Mouse (Mus musculus): Measurements from ENCODE around the gene Tcp11l1. TPM values are rescaled to one million over a fixed set of nuclear protein-coding genes. Genes with fewer than 3 reads are reported as not detected.

Gene Tcp11l1
- total RNA-seq, 4 experiments from 2014 or later, result 8.4 to 10.7 (median 9.7) TPM

- DNase-seq (ENCODE audit: low spot score), result no peak
Observed at GRCm38 (mm10) chr2:104712486-104712809, 479 bp upstream of the Tcp11l1 start.

DNA sequence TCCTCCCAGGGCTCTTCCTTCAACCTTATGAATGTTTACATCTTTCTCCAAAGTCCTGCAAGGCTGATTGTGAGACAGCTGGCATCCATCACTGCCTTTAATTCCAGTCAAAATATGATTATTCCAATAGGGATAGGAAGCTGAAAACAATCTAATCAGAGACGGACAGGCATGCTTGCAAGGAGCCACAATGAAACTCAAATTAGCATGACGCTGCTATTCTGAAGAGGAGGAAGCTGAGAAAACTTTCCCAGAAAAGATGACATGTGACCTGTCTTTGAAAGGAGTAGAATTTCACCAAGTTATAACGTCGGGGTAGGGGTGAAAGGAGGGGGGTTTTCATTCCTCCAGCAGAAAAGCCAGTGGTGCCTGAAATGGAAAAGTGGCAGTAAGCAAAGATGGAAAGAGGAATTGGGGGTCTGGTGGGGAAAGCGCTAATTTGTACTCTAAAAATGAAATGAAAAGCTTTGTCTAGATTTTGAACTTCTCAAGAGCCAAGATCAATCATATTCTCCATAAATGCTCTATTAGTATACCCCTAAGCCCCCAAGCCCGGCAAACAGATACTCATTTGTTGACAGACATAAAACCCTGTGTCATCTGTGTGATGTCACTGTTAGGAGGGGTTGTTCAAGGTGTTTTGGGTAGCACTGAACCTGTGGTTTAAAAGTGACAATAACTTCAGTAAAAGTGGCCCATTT, 1.1 kb downstream of the Tcp11l1 start:
- DNase-seq (ENCODE audit: low spot score), result no peak

DNA sequence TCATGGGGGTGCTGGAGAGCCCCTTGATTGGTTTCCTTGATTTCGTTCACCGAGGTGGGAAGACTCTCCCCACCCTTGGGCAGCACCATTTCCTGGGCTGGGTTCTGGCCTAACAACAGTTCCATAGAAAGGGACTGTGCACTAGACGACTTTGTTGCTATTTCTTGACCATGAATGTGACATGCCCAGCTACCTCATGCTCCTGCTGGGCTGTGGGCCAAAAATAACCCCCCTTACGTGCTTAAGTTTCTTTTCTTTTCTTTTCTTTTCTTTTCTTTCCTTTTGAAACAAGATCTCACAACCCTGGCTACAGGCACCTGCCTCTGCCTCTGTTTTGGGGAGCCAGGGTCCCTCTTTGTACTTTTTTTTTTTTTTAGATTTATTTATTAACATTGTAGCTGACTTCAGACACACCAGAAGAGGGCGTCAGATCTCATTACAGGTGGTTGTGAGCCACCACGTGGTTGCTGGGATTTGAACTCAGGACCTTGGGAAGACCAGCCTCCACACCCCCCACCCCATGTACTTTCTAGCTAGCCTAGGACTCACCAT, 2.1 kb downstream of the Tcp11l1 start:
- DNase-seq (ENCODE audit: low spot score), result no peak

- DNase-seq (ENCODE audit: low spot score), result no peak
Observed at GRCm38 (mm10) chr2:104704355-104704754, 7.6 kb downstream of the Tcp11l1 start.

DNA sequence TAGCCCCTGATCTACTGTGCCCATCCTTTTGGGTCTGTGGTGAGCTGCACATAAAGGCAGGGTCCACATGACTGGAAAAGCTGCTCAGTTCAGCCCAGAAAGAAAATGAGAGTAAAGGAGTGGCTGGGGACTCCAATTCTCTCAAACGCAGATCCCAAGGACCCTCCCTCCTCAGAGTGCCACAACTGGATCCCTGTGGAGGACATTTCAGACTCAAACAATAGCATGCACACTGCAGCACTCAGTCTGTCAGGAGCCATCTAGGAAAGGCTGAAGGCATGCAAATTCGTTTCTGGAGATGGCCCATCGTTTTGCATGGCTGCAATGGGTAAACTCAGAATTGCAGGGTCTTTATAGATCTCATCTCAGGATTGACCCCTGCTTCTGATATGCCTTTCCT, 8.8 kb downstream of the Tcp11l1 start:
- DNase-seq (ENCODE audit: low spot score), result no peak

DNA sequence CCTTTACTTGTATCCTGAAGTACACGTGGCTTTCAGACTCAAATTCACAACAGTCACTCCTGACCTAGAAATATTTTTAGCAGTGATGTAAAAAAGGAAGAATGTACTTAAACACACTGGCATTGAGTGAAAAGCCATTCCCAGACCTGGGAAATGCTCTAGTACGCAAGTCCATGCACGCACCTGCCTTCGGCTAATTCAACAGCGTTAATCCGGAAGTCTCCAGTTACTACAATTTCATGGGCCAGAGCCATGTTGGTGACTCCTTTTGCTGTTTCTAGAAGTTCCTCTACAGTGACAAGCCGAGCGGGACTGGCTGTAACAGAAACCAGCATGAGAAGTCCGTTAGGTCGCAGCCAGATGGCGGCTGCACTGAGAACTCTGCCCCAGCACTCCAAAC, 12.3 kb downstream of the Tcp11l1 start:
- no peak for DNase-seq (ENCODE audit: low spot score)

- DNase-seq (ENCODE audit: low spot score), result no peak
Observed at GRCm38 (mm10) chr2:104692551-104692950, 19.4 kb downstream of the Tcp11l1 start.

DNA sequence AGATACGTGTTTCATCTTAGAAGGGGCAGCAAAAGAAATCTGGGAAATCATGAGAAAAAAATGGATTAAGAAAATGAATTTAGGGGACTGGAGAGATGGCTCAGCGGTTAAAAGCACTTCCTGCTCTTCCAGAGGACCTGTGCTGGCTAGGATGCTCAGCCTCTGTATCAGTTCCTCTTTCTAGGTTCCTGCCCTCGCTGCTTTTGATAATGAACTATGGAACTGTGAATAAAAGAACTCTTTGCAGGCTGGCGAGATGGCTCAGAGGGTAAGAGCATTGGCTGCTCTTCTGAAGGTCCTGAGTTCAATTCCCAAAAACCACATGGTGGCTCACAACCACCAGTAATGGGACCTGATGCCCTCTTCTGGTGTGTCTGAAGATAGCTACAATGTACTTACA, 21.2 kb downstream of the Tcp11l1 start:
- no peak for DNase-seq (ENCODE audit: low spot score)

DNA sequence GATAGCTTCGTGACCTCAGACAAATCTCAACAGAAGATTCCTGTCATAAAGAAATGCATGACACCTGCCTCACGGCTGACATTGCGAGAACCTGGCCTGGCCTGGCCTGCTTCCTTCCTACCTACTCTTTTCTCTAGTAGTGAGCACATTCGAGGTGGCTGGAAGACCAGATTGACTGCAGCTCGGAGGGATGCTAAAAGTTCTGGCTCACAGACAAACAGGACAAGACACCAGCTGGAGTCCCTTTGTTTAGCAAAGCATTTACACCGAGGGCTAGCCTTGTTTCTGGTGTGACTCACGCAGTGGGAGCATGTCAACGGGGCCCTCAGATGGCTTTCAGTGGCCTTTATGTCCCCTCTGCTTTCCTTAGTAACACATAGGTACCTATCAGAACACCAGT, 23.2 kb downstream of the Tcp11l1 start:
- DNase-seq (ENCODE audit: low spot score), result no peak

DNA sequence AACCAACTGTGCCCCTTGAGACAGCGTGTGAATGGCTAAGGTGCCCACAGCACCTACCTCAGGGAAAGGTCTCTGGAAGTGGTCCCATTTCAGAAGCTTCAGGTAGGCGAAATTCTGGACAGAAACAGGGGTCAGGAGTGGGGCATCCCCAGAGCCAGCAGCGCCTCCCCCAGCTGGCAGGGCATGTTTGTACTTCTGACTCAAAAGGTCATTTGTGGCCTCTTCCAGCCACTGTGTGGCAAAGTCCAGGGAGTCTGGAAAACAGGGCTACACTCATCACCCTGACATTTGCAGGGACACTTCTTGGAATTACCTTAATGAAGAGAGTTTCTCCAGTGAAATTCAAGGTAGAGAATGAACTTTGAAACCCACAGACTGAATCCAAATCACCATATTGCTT, 23.6 kb downstream of the Tcp11l1 start:
- DNase-seq (ENCODE audit: low spot score), result no peak

- DNase-seq (ENCODE audit: low spot score), result no peak
Observed at GRCm38 (mm10) chr2:104687261-104687660, 24.7 kb downstream of the Tcp11l1 start.

- peak; percentile 64 for DNase-seq (ENCODE audit: low spot score)
Observed at GRCm38 (mm10) chr2:104685418-104685817, 26.6 kb downstream of the Tcp11l1 start.

GRCm38 (mm10) chr2:104684771-104685170, 27.2 kb downstream of the Tcp11l1 start:
- no peak for DNase-seq (ENCODE audit: low spot score)

GRCm38 (mm10) chr2:104677326-104677725, 34.6 kb downstream of the Tcp11l1 start:
- no peak for DNase-seq (ENCODE audit: low spot score)

- DNase-seq (ENCODE audit: low spot score), result no peak
Observed at GRCm38 (mm10) chr2:104671724-104672123, 40.2 kb downstream of the Tcp11l1 start.

DNA sequence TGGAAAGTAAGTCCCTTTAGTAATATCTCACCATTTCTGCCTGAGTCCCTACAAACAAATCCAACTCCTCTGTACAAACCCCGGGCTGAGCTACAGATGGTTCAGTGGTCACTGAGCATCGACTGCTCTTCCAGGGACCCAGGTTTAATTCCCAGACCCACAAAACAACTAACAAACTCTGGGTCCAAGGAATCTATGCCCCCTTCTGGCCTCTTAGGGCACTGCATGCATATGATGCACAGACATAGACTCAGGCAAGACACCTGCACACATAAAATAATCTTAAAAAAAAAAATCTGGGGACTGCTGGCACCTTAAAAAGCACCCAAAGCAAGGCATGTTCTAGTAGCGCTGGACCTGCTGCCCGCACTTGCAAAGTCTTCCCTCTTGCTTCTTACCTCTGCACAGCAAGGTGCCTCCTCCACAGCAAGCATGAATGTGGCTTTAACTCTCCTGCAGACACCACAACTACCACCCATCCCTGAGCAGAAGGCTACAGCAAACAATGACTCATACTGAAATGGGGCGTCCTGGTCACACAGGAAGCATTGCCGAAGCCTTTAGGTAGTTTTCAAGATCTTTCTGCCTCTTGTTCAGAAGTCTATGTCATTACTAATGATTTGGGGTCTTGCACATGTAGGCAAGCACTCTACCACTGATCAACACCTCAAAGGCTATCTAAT, 42.7 kb downstream of the Tcp11l1 start:
- DNase-seq (ENCODE audit: low spot score), result no peak

- DNase-seq (ENCODE audit: low spot score), result no peak
Observed at GRCm38 (mm10) chr2:104663372-104664100, 48.4 kb downstream of the Tcp11l1 start.

DNA sequence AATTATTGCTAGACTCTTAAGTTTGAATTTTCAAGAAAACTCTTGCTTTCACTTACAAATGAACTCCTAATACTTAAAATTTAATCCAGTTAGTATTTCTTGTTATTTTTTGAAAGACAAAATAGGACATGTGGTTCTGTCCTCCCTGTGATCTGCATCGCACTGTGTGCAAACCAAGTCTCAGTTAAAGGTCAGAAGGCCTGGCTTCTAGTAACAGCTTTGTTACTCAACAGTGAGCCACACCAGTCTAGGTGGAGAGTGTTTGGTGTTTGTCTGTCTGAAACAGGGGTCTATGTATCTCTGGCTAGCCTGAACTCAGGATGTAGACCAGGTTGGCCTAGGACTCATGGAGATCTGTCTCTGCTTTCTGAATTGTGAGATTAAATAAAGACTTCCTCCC, 53.3 kb downstream of the Tcp11l1 start:
- DNase-seq (ENCODE audit: low spot score), result no peak

DNA sequence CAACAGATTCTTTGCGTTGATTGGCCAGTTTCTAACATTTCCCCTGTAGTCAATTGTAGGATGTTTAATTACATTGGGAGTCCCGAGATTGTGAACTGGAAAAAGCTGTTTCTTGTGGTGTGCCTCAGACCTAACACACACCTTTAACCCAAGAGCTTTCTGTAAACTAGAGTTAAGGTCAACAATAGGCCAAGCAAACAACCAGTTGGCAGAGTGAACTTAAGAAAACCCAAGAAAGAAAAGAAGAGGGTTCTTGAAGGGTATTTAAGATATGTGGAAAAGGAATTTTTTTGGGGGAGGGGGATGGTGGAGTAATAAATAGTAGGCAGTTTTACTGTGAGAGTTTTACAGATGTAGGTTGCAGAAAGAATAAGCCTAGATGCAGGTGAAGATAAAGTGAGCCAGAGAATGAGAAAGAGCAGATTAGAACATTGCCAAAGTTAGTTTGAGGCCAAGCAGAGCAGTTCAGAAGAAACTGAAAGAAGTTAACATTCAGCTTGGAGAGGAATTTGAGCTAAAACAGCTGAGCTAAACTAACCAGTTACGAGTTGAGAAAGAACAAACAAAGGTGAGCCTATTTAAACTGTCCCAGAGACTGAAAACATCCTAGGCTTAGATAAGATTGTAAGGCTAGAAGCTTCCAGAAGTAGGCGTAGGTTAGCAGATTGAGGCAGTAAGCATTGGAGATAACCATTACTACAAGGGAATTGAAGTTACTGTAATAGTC, 95.8 kb downstream of the Tcp11l1 start:
- DNase-seq (ENCODE audit: low spot score), result no peak

- no peak for DNase-seq (ENCODE audit: low spot score)
Observed at GRCm38 (mm10) chr2:104614786-104615185, 97.2 kb downstream of the Tcp11l1 start.
